Mouse (Mus musculus) testis, adult 2 months (tissue): ENCODE results near the gene Bsg.

Source experiments
- CTCF ChIP-seq: fragments of 200-500 bp; IDR thresholded peaks from 2 replicates; pipeline ENCODE4 v1.5.1; 2012; ENCODE audit warnings: low read depth, mild to moderate bottlenecking, inconsistent platforms, low read length, moderate library complexity; ENCODE audit not compliant: control insufficient read depth, insufficient read depth, insufficient replicate concordance
- POLR2A ChIP-seq: fragments of 200-500 bp; IDR thresholded peaks from 2 replicates; pipeline ENCODE4 v1.6.1; 2012; ENCODE audit warnings: low read depth, mild to moderate bottlenecking, inconsistent platforms, low read length, moderate library complexity; ENCODE audit not compliant: control insufficient read depth

DNA sequence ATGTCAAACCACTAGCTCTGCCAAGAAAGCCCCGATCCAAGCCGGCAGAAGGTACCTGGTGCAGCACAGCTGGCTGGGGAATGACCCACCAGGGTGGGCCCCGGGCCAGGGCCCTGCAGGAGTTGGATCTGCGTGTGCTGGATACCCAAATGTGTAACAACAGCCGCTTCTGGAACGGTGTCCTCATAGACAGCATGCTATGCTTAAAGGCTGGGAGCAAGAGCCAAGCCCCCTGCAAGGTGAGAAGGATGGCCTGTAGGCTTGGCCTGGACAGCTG lies 10.0 kb upstream of the Bsg start:
- no peak for TF ChIP-seq CTCF
- TF ChIP-seq POLR2A, result no peak
